Mouse (Mus musculus): ENCODE measurements around the gene Mus81.

- no peak for TF ChIP-seq CTCF (conservative IDR thresholded peaks at IDR 0.05; ENCODE audit: low read length)
- no peak for TF ChIP-seq POU5F1 (IDR thresholded peaks at IDR 0.05; ENCODE audit: borderline replicate concordance, low read length)
Observed at GRCm38 (mm10) chr19:5490898-5491708, 2.9 kb upstream of the Mus81 start.
